Mouse (Mus musculus) olfactory bulb, adult 2 months (tissue): ENCODE measurements around the gene Twsg1.

Source experiments
- CTCF ChIP-seq: fragments of 200-500 bp; IDR thresholded peaks from 2 replicates; pipeline ENCODE4 v1.5.1; 2012; ENCODE audit warnings: low read depth, mild to moderate bottlenecking, low read length, moderate library complexity; ENCODE audit not compliant: insufficient read depth
- POLR2A ChIP-seq: fragments of 200-500 bp; IDR thresholded peaks from 2 replicates; pipeline ENCODE4 v1.6.1; 2012; ENCODE audit warnings: mild to moderate bottlenecking, low read depth, low read length, moderate library complexity; ENCODE audit not compliant: insufficient read depth

DNA sequence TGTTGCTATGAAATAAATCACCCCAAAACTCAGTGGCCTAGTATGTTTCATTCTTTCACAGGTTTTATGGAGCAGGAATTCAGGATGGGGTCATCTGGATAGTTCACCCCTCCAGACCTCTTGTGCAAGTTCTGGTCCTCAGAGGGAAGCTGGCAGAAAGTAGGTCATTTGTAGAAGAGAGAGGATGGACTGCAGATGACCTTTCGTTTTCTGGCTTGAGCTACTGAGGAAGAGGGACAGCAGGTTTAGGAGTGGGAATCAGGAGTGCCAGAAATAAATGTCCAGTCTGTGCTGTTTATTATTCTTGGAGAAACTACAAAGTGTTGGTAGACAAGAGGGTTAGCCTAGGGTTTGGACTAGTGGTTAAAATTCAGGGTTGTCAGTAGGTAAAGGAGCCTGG lies 7.3 kb upstream of the Twsg1 start:
- TF ChIP-seq POLR2A, result no peak
- no peak for TF ChIP-seq CTCF
